Mouse (Mus musculus) activated CD4-positive, CD25-positive, alpha-beta regulatory T cell, adult 4 months (primary cell): Measurements from ENCODE around the gene Pdzd2. TPM values are rescaled to one million over a fixed set of nuclear protein-coding genes. Genes with fewer than 3 reads are reported as not detected.

Source experiments
- ATAC-seq: one replicate; pipeline ENCODE4 v1.8.0; 2017
- polyA plus RNA-seq, 2 experiments: library from polyadenylated mRNA; unstranded; fragments of 100-300 nt; shearing (Covaris generic); gene quantifications; one replicate each; pipeline ENCODE4 v1.2.1; 2017

The Pdzd2 gene
- polyA plus RNA-seq, 2 experiments from 2014 or later, result 0.17 to 0.26 TPM

GRCm38 (mm10) chr15:12532568-12532967 is 207.2 kb downstream of the Pdzd2 start:
- no peak for ATAC-seq

- ATAC-seq, result no peak
Observed at GRCm38 (mm10) chr15:12522810-12523209, 216.9 kb downstream of the Pdzd2 start.

GRCm38 (mm10) chr15:12520292-12520691 is 219.4 kb downstream of the Pdzd2 start:
- ATAC-seq, result no peak

- ATAC-seq, result no peak
Observed at GRCm38 (mm10) chr15:12518370-12518973, 221.3 kb downstream of the Pdzd2 start.

GRCm38 (mm10) chr15:12517314-12517813 is 222.4 kb downstream of the Pdzd2 start:
- ATAC-seq, result no peak

GRCm38 (mm10) chr15:12515272-12515844 is 224.4 kb downstream of the Pdzd2 start:
- no peak for ATAC-seq

- no peak for ATAC-seq
Observed at GRCm38 (mm10) chr15:12513526-12513925, 226.2 kb downstream of the Pdzd2 start.

- no peak for ATAC-seq
Observed at GRCm38 (mm10) chr15:12508765-12509377, 230.9 kb downstream of the Pdzd2 start.

GRCm38 (mm10) chr15:12507523-12507922 is 232.2 kb downstream of the Pdzd2 start:
- ATAC-seq, result no peak

- no peak for ATAC-seq
Observed at GRCm38 (mm10) chr15:12506514-12506913, 233.2 kb downstream of the Pdzd2 start.

- no peak for ATAC-seq
Observed at GRCm38 (mm10) chr15:12506085-12506484, 233.6 kb downstream of the Pdzd2 start.

- ATAC-seq, result no peak
Observed at GRCm38 (mm10) chr15:12505556-12505955, 234.2 kb downstream of the Pdzd2 start.

- ATAC-seq, result no peak
Observed at GRCm38 (mm10) chr15:12503907-12504306, 235.8 kb downstream of the Pdzd2 start.

- no peak for ATAC-seq
Observed at GRCm38 (mm10) chr15:12501924-12502548, 237.7 kb downstream of the Pdzd2 start.

- ATAC-seq, result no peak
Observed at GRCm38 (mm10) chr15:12500674-12501073, 239.1 kb downstream of the Pdzd2 start.

- ATAC-seq, result no peak
Observed at GRCm38 (mm10) chr15:12494084-12494483, 245.6 kb downstream of the Pdzd2 start.

GRCm38 (mm10) chr15:12493258-12493657 is 246.5 kb downstream of the Pdzd2 start:
- no peak for ATAC-seq

- no peak for ATAC-seq
Observed at GRCm38 (mm10) chr15:12490969-12491368, 248.8 kb downstream of the Pdzd2 start.

GRCm38 (mm10) chr15:12490527-12490926 is 249.2 kb downstream of the Pdzd2 start:
- no peak for ATAC-seq

GRCm38 (mm10) chr15:12488316-12488715 is 251.4 kb downstream of the Pdzd2 start:
- no peak for ATAC-seq

- ATAC-seq, result no peak
Observed at GRCm38 (mm10) chr15:12481261-12481660, 258.5 kb downstream of the Pdzd2 start.

- ATAC-seq, result no peak
Observed at GRCm38 (mm10) chr15:12480369-12480768, 259.4 kb downstream of the Pdzd2 start.

- ATAC-seq, result no peak
Observed at GRCm38 (mm10) chr15:12479326-12479725, 260.4 kb downstream of the Pdzd2 start.

- ATAC-seq, result no peak
Observed at GRCm38 (mm10) chr15:12473596-12473995, 266.1 kb downstream of the Pdzd2 start.
